Mouse (Mus musculus) liver, postnatal 0 days (tissue): Measurements from ENCODE around the gene Vamp3. TPM values are rescaled to one million over a fixed set of nuclear protein-coding genes. Genes with fewer than 3 reads are reported as not detected.
A peak's percentile ranks its signal among the peaks of the same experiment; 100 is the strongest.

Experiments used
- ATAC-seq: fragments of 200-750 bp; cut with Nextera tagmentation; 2 replicates; pipeline ENCODE4 v1.8.0; 2017; ENCODE audit warnings: mild to moderate bottlenecking, moderate library complexity
- DNase-seq: peaks from one replicate; pipeline ENCODE4 v3.0.0-alpha.2; 2016
- H3K27ac ChIP-seq: fragments of 300-500 bp; sonication (generic); 2 replicates; pipeline ENCODE4 v1.5.1; 2014; ENCODE audit warnings: antibody characterized with exemption, moderate library complexity, mild to moderate bottlenecking, low read depth
- H3K27me3 ChIP-seq: fragments of 300-500 bp; sonication (generic); 2 replicates; pipeline ENCODE4 v1.6.1; 2014; ENCODE audit warnings: low read length, control low read depth, mixed read lengths; ENCODE audit not compliant: insufficient read depth
- H3K36me3 ChIP-seq: fragments of 300-500 bp; sonication (generic); replicated peaks from 2 replicates; pipeline ENCODE4 v1.6.1; 2014; ENCODE audit warnings: mild to moderate bottlenecking, control low read depth, low read length, moderate library complexity, mixed read lengths; ENCODE audit not compliant: insufficient read depth
- H3K4me1 ChIP-seq: fragments of 300-500 bp; sonication (generic); 2 replicates; pipeline ENCODE4 v1.6.1; 2014; ENCODE audit warnings: antibody characterized with exemption, mild to moderate bottlenecking, control low read depth; ENCODE audit not compliant: insufficient read depth
- H3K4me2 ChIP-seq: fragments of 300-500 bp; sonication (generic); 2 replicates; pipeline ENCODE4 v1.6.1; 2014; ENCODE audit warnings: low read depth, mild to moderate bottlenecking, low read length, moderate library complexity, mixed read lengths
- H3K4me3 ChIP-seq: fragments of 300-500 bp; sonication (generic); 2 replicates; pipeline ENCODE4 v1.5.1; 2014; ENCODE audit warnings: low read depth, low read length
- H3K9ac ChIP-seq: fragments of 300-500 bp; sonication (generic); replicated peaks from 2 replicates; pipeline ENCODE4 v1.6.1; 2014; ENCODE audit warnings: mild to moderate bottlenecking, moderate library complexity
- H3K9me3 ChIP-seq: fragments of 300-500 bp; sonication (generic); 2 replicates; pipeline ENCODE4 v1.6.1; 2016; ENCODE audit warnings: mild to moderate bottlenecking, control low read depth, low read length, mixed read lengths
- CTCF ChIP-seq: sonication (generic); IDR thresholded peaks from 2 replicates; pipeline ENCODE4 v1.5.1; 2016; ENCODE audit warnings: antibody characterized with exemption, low read depth
- EP300 ChIP-seq: IDR thresholded peaks from 2 replicates; pipeline ENCODE4 v1.6.1; 2016; ENCODE audit warnings: antibody characterized with exemption, low read depth, mild to moderate bottlenecking
- WGBS: fragments of 180-500 bp; shearing (Covaris S2); extraction: QIAGEN DNeasy Blood & Tissue Kit; methylation state at CpG from one replicate; pipeline ENCODE4 v1.1.7; 2014; ENCODE audit not compliant: insufficient replicate concordance; 5-methylcytosine and 5-hydroxymethylcytosine counted together
- polyA plus RNA-seq: library from polyadenylated mRNA; unstranded; fragments of >200 nt; fragmentation: Nextera tagmentation; extraction: Ambion mirVana; gene quantifications from 2 replicates; pipeline ENCODE4 v1.2.1, GENCODE M21; 2015

Vamp3 gene
- polyA plus RNA-seq, 1 experiment from 2014 or later: 24.8 TPM

DNA sequence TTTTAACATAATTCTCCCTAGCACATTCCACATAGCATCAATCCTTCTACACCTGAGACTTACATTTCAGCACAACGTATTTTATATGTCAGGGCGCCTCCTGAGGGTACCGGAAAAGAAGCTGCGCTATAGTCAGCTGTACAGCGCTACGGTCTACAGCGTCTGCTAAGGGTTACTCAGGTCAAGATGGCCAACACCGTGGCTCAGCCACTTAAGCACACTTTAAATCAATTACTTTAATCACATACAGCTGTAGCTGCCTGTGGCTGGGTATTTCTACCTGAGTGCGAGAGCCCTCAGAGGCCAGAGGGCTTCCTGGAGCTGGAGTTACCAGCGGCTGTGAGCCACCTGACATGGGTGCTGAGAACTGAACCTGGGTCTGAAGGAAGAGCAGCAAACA lies 41.8 kb downstream of the Vamp3 start:
- no peak overlapping the region for H3K4me3 ChIP-seq
- H3K9ac ChIP-seq: no peak overlapping the region
- H3K27me3 ChIP-seq: no peaks in the 10 kb centered on the region
- no peak for ATAC-seq
- no peak overlapping the region for H3K27ac ChIP-seq
- no peak overlapping the region for H3K4me2 ChIP-seq
- peaks cover 14% of the 10 kb centered on the region for H3K36me3 ChIP-seq
- TF ChIP-seq CTCF (no peak), EP300 (no peak)
- H3K9me3 ChIP-seq: no peaks in the 10 kb centered on the region
- H3K4me1 ChIP-seq: no peaks in the 10 kb centered on the region
- no peak for DNase-seq
- whole genome bisulfite sequencing: 90% methylated on average over 10 of the region's 10 CpGs

- no peak for DNase-seq
- Histone ChIP-seq H3K27ac (no peak overlapping the region), H3K4me2 (no peak overlapping the region), H3K4me3 (no peak overlapping the region), H3K4me1 (no peaks in the 10 kb centered on the region), H3K36me3 (peaks cover 10% of the 10 kb centered on the region), H3K27me3 (no peaks in the 10 kb centered on the region), H3K9ac (no peak overlapping the region), H3K9me3 (no peaks in the 10 kb centered on the region)
- TF ChIP-seq EP300 (no peak), CTCF (no peak)
- no peak for ATAC-seq
- 82% methylated on average over 7 of the region's 7 CpGs for WGBS
These were observed 47.4 kb downstream of the Vamp3 start for GRCm38 (mm10) chr4:151010316-151010715.

- H3K27me3 ChIP-seq: no peaks in the 10 kb centered on the region
- no peak overlapping the region for H3K27ac ChIP-seq
- H3K4me2 ChIP-seq: no peak overlapping the region
- TF ChIP-seq EP300 (no peak), CTCF (peak; percentile 70)
- no peaks in the 10 kb centered on the region; the same call in 1 of the 2 replicates for H3K36me3 ChIP-seq
- ATAC-seq: no peak
- no peak overlapping the region for H3K4me3 ChIP-seq
- no peaks in the 10 kb centered on the region for H3K4me1 ChIP-seq
- no peaks in the 10 kb centered on the region for H3K9me3 ChIP-seq
- WGBS: 53% methylated on average over 6 of the region's 6 CpGs
- no peak overlapping the region for H3K9ac ChIP-seq
- peak; percentile 66 for DNase-seq
These were observed 50.8 kb downstream of the Vamp3 start for GRCm38 (mm10) chr4:151006945-151007344.

DNA sequence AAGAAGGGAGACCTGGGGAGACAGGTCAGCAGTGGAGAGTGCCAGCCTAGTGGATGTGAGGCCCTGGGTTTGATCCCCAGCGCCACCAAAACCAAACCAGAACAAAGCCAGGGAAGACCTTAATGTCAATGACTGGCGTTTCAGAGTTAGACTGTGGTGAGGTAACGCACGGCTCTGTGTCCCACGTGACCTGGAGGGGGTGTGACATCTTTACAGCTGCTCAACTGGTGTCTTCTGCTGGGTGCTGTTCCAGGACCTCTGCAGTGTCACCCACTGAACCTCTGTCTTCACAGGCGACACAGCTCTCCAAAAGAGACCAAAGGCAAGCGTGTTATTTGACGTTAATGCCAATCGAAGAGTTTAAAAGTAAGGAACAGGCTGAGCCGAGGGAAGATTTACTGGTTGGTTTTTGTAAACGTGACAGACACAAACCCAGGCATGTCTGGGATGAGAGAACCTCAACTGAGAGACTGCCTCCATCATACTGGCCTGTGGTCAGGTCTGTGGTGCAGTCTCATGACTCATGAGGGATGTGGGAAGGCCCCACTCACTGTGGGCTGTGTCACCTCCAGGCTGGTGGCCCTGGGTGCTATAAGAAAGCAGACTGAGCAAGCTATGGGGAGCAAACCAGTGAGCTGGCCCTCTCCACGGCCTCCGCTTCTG lies 52.0 kb downstream of the Vamp3 start:
- Histone ChIP-seq H3K27ac (no peak overlapping the region), H3K9me3 (no peaks in the 10 kb centered on the region), H3K4me1 (no peaks in the 10 kb centered on the region), H3K4me3 (no peak overlapping the region), H3K27me3 (no peaks in the 10 kb centered on the region), H3K9ac (no peak overlapping the region), H3K36me3 (no peaks in the 10 kb centered on the region; the same call in 1 of the 2 replicates), H3K4me2 (no peak overlapping the region)
- TF ChIP-seq CTCF (no peak), EP300 (no peak)
- DNase-seq: no peak
- WGBS: 72% methylated on average over 13 of the region's 13 CpGs
- no peak for ATAC-seq

GRCm38 (mm10) chr4:151001397-151001796 lies 56.4 kb downstream of the Vamp3 start:
- H3K4me3 ChIP-seq: no peak overlapping the region
- DNase-seq (no peak), ATAC-seq (no peak)
- H3K4me2 ChIP-seq: no peak overlapping the region
- WGBS: 29% methylated on average over 13 of the region's 13 CpGs
- H3K9me3 ChIP-seq: no peaks in the 10 kb centered on the region
- H3K36me3 ChIP-seq: no peaks in the 10 kb centered on the region
- H3K27ac ChIP-seq: no peak overlapping the region
- no peak overlapping the region for H3K9ac ChIP-seq
- H3K27me3 ChIP-seq: no peaks in the 10 kb centered on the region
- TF ChIP-seq CTCF (no peak), EP300 (no peak)
- H3K4me1 ChIP-seq: no peaks in the 10 kb centered on the region

DNA sequence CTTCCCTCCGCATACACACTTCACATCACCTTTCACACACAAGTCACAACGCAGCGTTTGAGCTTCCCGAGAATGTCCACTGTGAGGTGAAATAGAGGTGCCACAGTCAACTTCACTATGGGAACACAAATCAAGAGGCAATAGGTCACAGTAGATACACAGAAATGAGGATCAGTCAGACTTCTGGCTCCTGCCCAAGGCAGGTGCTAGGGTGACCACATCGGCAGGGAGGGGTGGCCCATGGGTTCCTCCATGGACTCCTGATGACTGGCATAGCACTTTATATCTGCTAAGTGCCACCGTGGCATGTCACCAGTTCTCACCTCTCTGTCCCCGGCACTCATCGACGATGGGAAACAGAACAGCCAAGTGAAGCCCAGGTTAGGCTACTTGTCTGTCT lies 59.1 kb downstream of the Vamp3 start:
- Histone ChIP-seq H3K36me3 (no peaks in the 10 kb centered on the region), H3K4me2 (no peak overlapping the region), H3K4me1 (no peaks in the 10 kb centered on the region), H3K9me3 (no peaks in the 10 kb centered on the region), H3K4me3 (no peak overlapping the region), H3K27ac (no peak overlapping the region), H3K27me3 (no peaks in the 10 kb centered on the region), H3K9ac (no peak overlapping the region)
- no peak for ATAC-seq
- WGBS: 86% methylated on average over 9 of the region's 9 CpGs
- DNase-seq: no peak
- TF ChIP-seq CTCF (no peak), EP300 (no peak)

Other genes starting within 250 kb of the Vamp3 start
- gene Errfi1, start 204.0 kb downstream of the Vamp3 start, polyA plus RNA-seq: 141 and 148 TPM in 2 replicates
- gene Park7, start 143.5 kb downstream of the Vamp3 start, polyA plus RNA-seq: 227 and 228 TPM in 2 replicates
- 0.33 and 0.36 TPM in 2 replicates for gene Tnfrsf9, start 143.4 kb downstream of the Vamp3 start, polyA plus RNA-seq
- not detected in 2 replicates for gene Uts2, start 60.9 kb downstream of the Vamp3 start, polyA plus RNA-seq
- 5.6 and 5.9 TPM in 2 replicates for gene Per3, start 13.3 kb downstream of the Vamp3 start, polyA plus RNA-seq
- not detected in 2 replicates for gene Gm13090, start 31.6 kb upstream of the Vamp3 start, polyA plus RNA-seq